In the genomic region with DNA sequence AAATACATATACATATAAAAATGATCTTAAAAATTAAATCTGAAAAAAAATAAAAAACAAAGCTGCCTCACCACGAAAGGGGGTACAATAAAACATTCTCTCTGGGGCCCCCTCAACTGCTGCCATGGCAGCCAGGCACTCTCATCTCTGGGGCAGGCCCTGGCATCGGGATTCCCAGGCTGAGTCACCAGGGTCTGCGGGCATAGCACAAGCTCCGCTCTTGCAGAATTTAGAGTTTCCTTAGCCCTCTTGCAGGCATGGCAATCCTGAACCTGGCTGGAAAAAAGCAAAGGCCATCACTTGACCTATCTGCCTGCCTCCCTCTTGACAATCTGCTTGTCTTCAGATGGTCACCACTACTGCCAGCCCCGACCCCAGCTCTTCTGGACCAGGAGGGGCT, we compare ENCODE assay signal across 14 mouse cellular contexts. TPM values are rescaled to one million over a fixed set of nuclear protein-coding genes. Genes with fewer than 3 reads are reported as not detected.
DNase-seq lines count a peak whose midpoint lies in the region; ATAC-seq lines count a peak whose summit lies in the region.
"Had no signal": no experiment of that assay in that cellular context is flagged by ENCODE, and none has a peak within 500 bp of the region (broad histone marks: within the 10 kb centered on the region; RNA-seq: fewer than 3 reads in every experiment).

No protein-coding gene starts in this region.

- no peak overlapping the region for H3K9ac ChIP-seq in heart, embryonic 16.5 days (ENCODE audit: low read length)
- H3K9ac ChIP-seq in lung, embryonic 16.5 days (ENCODE audit: low read length): peak overlapping the region; percentile 31
- no peak overlapping the region for H3K9ac ChIP-seq in stomach, embryonic 15.5 days
- H3K9ac ChIP-seq: midbrain, embryonic 15.5 days; neural tube, embryonic 15.5 days had no signal

- no peaks in the 10 kb centered on the region for H3K27me3 ChIP-seq in heart, embryonic 16.5 days (ENCODE audit: control insufficient read depth, insufficient read depth, low read length)
- H3K27me3 ChIP-seq in lung, embryonic 16.5 days (ENCODE audit: control insufficient read depth, insufficient read depth, low read depth, low read length): no peaks in the 10 kb centered on the region
- no peaks in the 10 kb centered on the region for H3K27me3 ChIP-seq in stomach, embryonic 15.5 days (replicated peaks)

- WGBS in heart, embryonic 16.5 days: 61% methylated on average over 5 of the region's 5 CpGs
- WGBS in lung, embryonic 16.5 days: 50% methylated on average over 5 of the region's 5 CpGs
- WGBS in stomach, embryonic 15.5 days: 69% methylated on average over 5 of the region's 5 CpGs

- ATAC-seq in heart, embryonic 16.5 days (replicated peaks; ENCODE audit: extremely low read depth, insufficient read depth, low FRiP score): no peak
- ATAC-seq in lung, embryonic 16.5 days (ENCODE audit: low read depth): no peak
- no peak for ATAC-seq in stomach, embryonic 15.5 days (ENCODE audit: insufficient read depth, low FRiP score, low read depth)
- ATAC-seq: forebrain, embryonic 16.5 days; midbrain, embryonic 15.5 days had no signal

- no peak overlapping the region for H3K4me2 ChIP-seq in heart, embryonic 16.5 days (ENCODE audit: low read depth, low read length)
- 0 out of 2 replicates have a peak overlapping the region, but pooled peaks have one; percentile 15 for H3K4me2 ChIP-seq in lung, embryonic 16.5 days (ENCODE audit: low read depth, low read length)
- H3K4me2 ChIP-seq in stomach, embryonic 15.5 days: no peak overlapping the region
- H3K4me2 ChIP-seq: midbrain, embryonic 15.5 days; neural tube, embryonic 15.5 days had no signal

- intact Hi-C loops in left cerebral cortex, postnatal 14 days (cut with DNase I): no loop called here

- no peaks in the 10 kb centered on the region for H3K36me3 ChIP-seq in heart, embryonic 16.5 days (ENCODE audit: control insufficient read depth, insufficient read depth)
- H3K36me3 ChIP-seq in lung, embryonic 16.5 days (ENCODE audit: control insufficient read depth, insufficient read depth, low read length): no peaks in the 10 kb centered on the region
- no peaks in the 10 kb centered on the region for H3K36me3 ChIP-seq in stomach, embryonic 15.5 days
- H3K36me3 ChIP-seq: midbrain, embryonic 15.5 days; neural tube, embryonic 15.5 days had no signal

- DNase-seq in adrenal gland, adult 2 months: peak; percentile 69
- no peak for DNase-seq in adrenal gland, postnatal 4 days (ENCODE audit: low spot score in 2 of 2)
- DNase-seq in heart, adult 11 months: no peak
- DNase-seq in lung, postnatal 10 days: no peak
- no peak for DNase-seq in left cerebral cortex, postnatal 14 days (ENCODE audit: low spot score in 2 of 2)
- DNase-seq: right cerebral cortex, postnatal 25 days had no signal

- peak overlapping the region; percentile 98 for H3K27ac ChIP-seq in heart, embryonic 16.5 days (ENCODE audit: low read length)
- peak overlapping the region; percentile 99 for H3K27ac ChIP-seq in lung, embryonic 16.5 days (ENCODE audit: low read length)
- peak overlapping the region; percentile 97 for H3K27ac ChIP-seq in stomach, embryonic 15.5 days
- H3K27ac ChIP-seq: midbrain, embryonic 15.5 days had no signal

- peaks cover 48% of the 10 kb centered on the region for H3K4me1 ChIP-seq in heart, embryonic 16.5 days (ENCODE audit: control insufficient read depth, insufficient read depth, low read length)
- peaks cover 47% of the 10 kb centered on the region for H3K4me1 ChIP-seq in lung, embryonic 16.5 days (replicated peaks; ENCODE audit: control insufficient read depth, insufficient read depth, low read length)
- peaks cover 56% of the 10 kb centered on the region for H3K4me1 ChIP-seq in stomach, embryonic 15.5 days

- no peaks in the 10 kb centered on the region for H3K9me3 ChIP-seq in heart, embryonic 16.5 days (replicated peaks; ENCODE audit: control insufficient read depth, low read length)
- no peaks in the 10 kb centered on the region for H3K9me3 ChIP-seq in lung, embryonic 16.5 days (ENCODE audit: control insufficient read depth, low read length)
- no peaks in the 10 kb centered on the region for H3K9me3 ChIP-seq in stomach, embryonic 15.5 days
- H3K9me3 ChIP-seq: midbrain, embryonic 15.5 days; neural tube, embryonic 15.5 days had no signal

- no peak overlapping the region for H3K4me3 ChIP-seq in heart, embryonic 16.5 days (ENCODE audit: low read length)
- no peak overlapping the region for H3K4me3 ChIP-seq in lung, embryonic 16.5 days (ENCODE audit: low read length)
- H3K4me3 ChIP-seq in stomach, embryonic 15.5 days (replicated peaks): no peak overlapping the region
- H3K4me3 ChIP-seq: midbrain, embryonic 15.5 days; neural tube, embryonic 15.5 days had no signal

RNA-seq across cellular contexts. Expression of gene Irf1, which starts 8.5 kb away (rescaled TPM):
- 10 to 100 TPM; 22.7 to 35.5 TPM for total RNA-seq in adrenal gland, adult 2 months (2021)
- 43.7 and 59.0 TPM in 2 replicates for polyA plus RNA-seq in adrenal gland, adult 2 months (2012; rRNA removed)
- total RNA-seq in adrenal gland, postnatal 4 days (2021): 10 to 100 TPM; 33.6 to 40.2 TPM
- 17.2 and 25.7 TPM in 2 replicates for polyA plus RNA-seq in heart, embryonic 16.5 days (2015; fragmentation: Nextera tagmentation; extraction: Ambion mirVana)
- polyA plus RNA-seq in lung, embryonic 16.5 days (2015; fragmentation: Nextera tagmentation; extraction: Ambion mirVana): 29.7 and 33.9 TPM in 2 replicates
- 27.6 and 27.9 TPM in 2 replicates for polyA plus RNA-seq in stomach, embryonic 15.5 days (2015; fragmentation: Nextera tagmentation; extraction: Ambion mirVana)
- 1 to 10 TPM; 4.5 to 5.5 TPM for total RNA-seq in left cerebral cortex, postnatal 14 days (2021)

RNA-seq across cellular contexts. Expression of gene Gm17334, which starts 11.7 kb away (rescaled TPM):
- under 1 TPM; 0.43 to 0.45 TPM for total RNA-seq in adrenal gland, adult 2 months (2021)
- polyA plus RNA-seq in adrenal gland, adult 2 months (2012; rRNA removed): 1.4 and 1.5 TPM in 2 replicates
- 1 to 10 TPM in 1 of 2 experiments, under 1 TPM in 1; 0.82 to 1.1 TPM for total RNA-seq in adrenal gland, postnatal 4 days (2021)
- polyA plus RNA-seq in heart, embryonic 16.5 days (2015; fragmentation: Nextera tagmentation; extraction: Ambion mirVana): 0.16 and 0.53 TPM in 2 replicates
- polyA plus RNA-seq in lung, embryonic 16.5 days (2015; fragmentation: Nextera tagmentation; extraction: Ambion mirVana): 0.24 and 0.39 TPM in 2 replicates
- 0.19 and 0.24 TPM in 2 replicates for polyA plus RNA-seq in stomach, embryonic 15.5 days (2015; fragmentation: Nextera tagmentation; extraction: Ambion mirVana)
- total RNA-seq in left cerebral cortex, postnatal 14 days (2021): under 1 TPM in 1 of 2 experiments, not detected in 1; 0.51 TPM
- total RNA-seq: MEL had no signal
- polyA plus RNA-seq: midbrain, embryonic 15.5 days; neural tube, embryonic 15.5 days had no signal

RNA-seq across cellular contexts. Expression of gene Il5, which starts 40.7 kb away (rescaled TPM):
- total RNA-seq in adrenal gland, adult 2 months (2021): not detected
- polyA plus RNA-seq in adrenal gland, adult 2 months (2012; rRNA removed): 0.06 and 0.12 TPM in 2 replicates
- not detected for total RNA-seq in adrenal gland, postnatal 4 days (2021)
- not detected in 2 replicates for polyA plus RNA-seq in heart, embryonic 16.5 days (2015; fragmentation: Nextera tagmentation; extraction: Ambion mirVana)
- not detected in 2 replicates for polyA plus RNA-seq in lung, embryonic 16.5 days (2015; fragmentation: Nextera tagmentation; extraction: Ambion mirVana)
- not detected in 2 replicates for polyA plus RNA-seq in stomach, embryonic 15.5 days (2015; fragmentation: Nextera tagmentation; extraction: Ambion mirVana)
- not detected for total RNA-seq in left cerebral cortex, postnatal 14 days (2021)
- total RNA-seq: granulocyte monocyte progenitor cell, adult 5-6 weeks; MEL had no signal
- polyA plus RNA-seq: forebrain, embryonic 16.5 days; midbrain, embryonic 15.5 days; neural tube, embryonic 15.5 days had no signal

RNA-seq across cellular contexts. Expression of gene Rad50, which starts 54.2 kb away (rescaled TPM):
- 10 to 100 TPM; 11.6 to 13.8 TPM for total RNA-seq in adrenal gland, adult 2 months (2021)
- polyA plus RNA-seq in adrenal gland, adult 2 months (2012; rRNA removed): 2.6 and 3.6 TPM in 2 replicates
- total RNA-seq in adrenal gland, postnatal 4 days (2021): 10 to 100 TPM; 21.5 to 24.4 TPM
- polyA plus RNA-seq in heart, embryonic 16.5 days (2015; fragmentation: Nextera tagmentation; extraction: Ambion mirVana): 19.9 and 23.9 TPM in 2 replicates
- polyA plus RNA-seq in lung, embryonic 16.5 days (2015; fragmentation: Nextera tagmentation; extraction: Ambion mirVana): 29.5 and 33.7 TPM in 2 replicates
- polyA plus RNA-seq in stomach, embryonic 15.5 days (2015; fragmentation: Nextera tagmentation; extraction: Ambion mirVana): 28.9 and 29.5 TPM in 2 replicates
- total RNA-seq in left cerebral cortex, postnatal 14 days (2021): 1 to 10 TPM; 8.2 to 9.0 TPM
